Mouse (Mus musculus) Patski (cell line): ENCODE measurements at regions not wholly inside any gene's neighbourhood (a gene's known extent, or its start where the extent isn't known, plus 50 kb on each side); places are given as distances from the start of the nearest gene placed in this dataset.

Experiments
- ATAC-seq: fragments of 100-300 bp; one replicate; pipeline ENCODE4 v1.8.0; 2021
- CTCF ChIA-PET: fragments of 350-600 bp; sonication (Branson Sonifier 250); formaldehyde crosslinking; loops from one replicate; lab custom pipeline; 2022; ENCODE audit warnings: inconsistent platforms; lab: Charles Lee
- POLR2A ChIA-PET: fragments of 350-600 bp; sonication (Branson Sonifier 250); formaldehyde crosslinking; loops from one replicate; lab custom pipeline; 2022; ENCODE audit warnings: antibody characterized with exemption, inconsistent platforms; lab: Charles Lee
- DNase-seq: peaks from one replicate; pipeline ENCODE4 v3.0.0-alpha.2; 2011; ENCODE audit warnings: low read depth, low spot score
- H3K27me3 ChIP-seq: fragments of 371-371 bp; one replicate; pipeline ENCODE4 v1.5.1; 2021
- CTCF ChIP-seq: fragments of 100-300 bp; IDR thresholded peaks from one replicate; pipeline ENCODE4 v1.5.1; 2021
- in situ Hi-C: fragments of 300-500 bp; cut with MboI; formaldehyde crosslinking; loops from 3 replicates; pipeline ENCODE4 v1.11.1; 2018; ENCODE audit warnings: low pct_unique_long_range_greater_than_20kb, mixed read lengths

GRCm38 (mm10) chr9:101716326-101716725 is 145.3 kb upstream of the 9630041A04Rik start:
- no peak for TF ChIP-seq CTCF
- ChIA-PET CTCF (interaction anchor here (1.6 kb wide), 1 partner anchor 11 kb away, joined by 3 read pairs; no protein-coding TSS in a partner anchor), POLR2A (no interaction called here)
- ATAC-seq, result no peak
- H3K27me3 ChIP-seq, result no peaks in the 10 kb centered on the region
- DNase-seq, result no peak
- in situ Hi-C loops, result no loop called here

GRCm38 (mm10) chr9:101714805-101715204 is 146.8 kb upstream of the 9630041A04Rik start:
- TF ChIP-seq CTCF, result no peak
- in situ Hi-C loops, result no loop called here
- ATAC-seq (no peak), DNase-seq (no peak)
- no peaks in the 10 kb centered on the region for H3K27me3 ChIP-seq
- CTCF ChIA-PET, result no interaction called here
- POLR2A ChIA-PET, result no interaction called here

- no peak for DNase-seq
- in situ Hi-C loops, result no loop called here
- ChIA-PET POLR2A (no interaction called here), CTCF (no interaction called here)
- ATAC-seq, result no peak
- no peaks in the 10 kb centered on the region for H3K27me3 ChIP-seq
- no peak for TF ChIP-seq CTCF
Measured at GRCm38 (mm10) chr9:101710611-101711071, 151.0 kb upstream of the 9630041A04Rik start.

GRCm38 (mm10) chr9:101700368-101700767 is 161.3 kb upstream of the 9630041A04Rik start:
- H3K27me3 ChIP-seq, result no peaks in the 10 kb centered on the region
- CTCF ChIA-PET, result no interaction called here
- ATAC-seq (no peak), DNase-seq (no peak)
- no peak for TF ChIP-seq CTCF
- in situ Hi-C loops, result no loop called here
- POLR2A ChIA-PET, result no interaction called here

- peaks cover 23% of the 10 kb centered on the region for H3K27me3 ChIP-seq
- ChIA-PET POLR2A (no interaction called here), CTCF (interaction anchor here (1.6 kb wide), 1 partner anchor 710 kb away, joined by 3 read pairs; no protein-coding TSS in a partner anchor)
- DNase-seq (no peak), ATAC-seq (no peak)
- TF ChIP-seq CTCF, result no peak
- in situ Hi-C loops, result loop anchor here (5.0 to 10.0 kb wide), 2 partner anchors 663 to 851 kb away; no protein-coding TSS in a partner anchor
Measured at GRCm38 (mm10) chr9:101694054-101694453, 167.6 kb upstream of the 9630041A04Rik start.

- in situ Hi-C loops, result loop anchor here (5.0 to 10.0 kb wide), 2 partner anchors 666 to 853 kb away; no protein-coding TSS in a partner anchor
- no peak for ATAC-seq
- POLR2A ChIA-PET, result no interaction called here
- TF ChIP-seq CTCF, result no peak
- DNase-seq, result no peak
- CTCF ChIA-PET, result interaction anchor here (3.7 kb wide), 1 partner anchor 663 kb away, joined by 18 read pairs; the partner anchor contains the start of gene Ephb1
- H3K27me3 ChIP-seq, result peaks cover 23% of the 10 kb centered on the region
Measured at GRCm38 (mm10) chr9:101691336-101691735, 170.3 kb upstream of the 9630041A04Rik start.

GRCm38 (mm10) chr9:101690916-101691315 is 170.7 kb upstream of the 9630041A04Rik start:
- no peak for ATAC-seq
- in situ Hi-C loops, result loop anchor here (5.0 to 10.0 kb wide), 2 partner anchors 666 to 854 kb away; no protein-coding TSS in a partner anchor
- DNase-seq, result no peak
- H3K27me3 ChIP-seq, result peaks cover 23% of the 10 kb centered on the region
- no peak for TF ChIP-seq CTCF
- POLR2A ChIA-PET, result interaction anchor here (0.6 kb wide), 1 partner anchor 252 kb away, joined by 5 read pairs; no protein-coding TSS in a partner anchor
- CTCF ChIA-PET, result interaction anchor here (1.2 to 3.7 kb wide), 2 partner anchors 222 to 663 kb away, joined by 3 to 18 read pairs; partner anchors contain the start of gene Ephb1

GRCm38 (mm10) chr9:101690402-101690861 is 171.2 kb upstream of the 9630041A04Rik start:
- DNase-seq (no peak), ATAC-seq (no peak)
- ChIA-PET CTCF (interaction anchor here (0.7 to 3.7 kb wide), 4 partner anchors 35 to 669 kb away, joined by 3 to 18 read pairs (median 4); partner anchors contain the start of gene Ephb1), POLR2A (interaction anchor here (0.6 kb wide), 1 partner anchor 251 kb away, joined by 5 read pairs; no protein-coding TSS in a partner anchor)
- peaks cover 23% of the 10 kb centered on the region for H3K27me3 ChIP-seq
- TF ChIP-seq CTCF, result no peak
- in situ Hi-C loops, result loop anchor here (5.0 to 10.0 kb wide), 2 partner anchors 667 to 854 kb away; no protein-coding TSS in a partner anchor

- peak; percentile 95 for TF ChIP-seq CTCF
- ATAC-seq (peak; percentile 69), DNase-seq (no peak)
- ChIA-PET CTCF (interaction anchor here (0.6 to 3.7 kb wide), 9 partner anchors 10 to 670 kb away, joined by 3 to 18 read pairs (median 3); partner anchors contain the start of gene Ephb1), POLR2A (interaction anchor here (0.5 kb wide), 1 partner anchor 376 kb away, joined by 5 read pairs; no protein-coding TSS in a partner anchor)
- in situ Hi-C loops, result loop anchor here (5.0 to 10.0 kb wide), 3 partner anchors 515 to 855 kb away; no protein-coding TSS in a partner anchor
- H3K27me3 ChIP-seq, result peaks cover 18% of the 10 kb centered on the region
Measured at GRCm38 (mm10) chr9:101689532-101690401, 171.9 kb upstream of the 9630041A04Rik start.

- CTCF ChIA-PET, result no interaction called here
- ATAC-seq, result no peak
- POLR2A ChIA-PET, result no interaction called here
- H3K27me3 ChIP-seq, result peaks cover 15% of the 10 kb centered on the region
- DNase-seq, result no peak
- in situ Hi-C loops, result loop anchor here (10.0 kb wide), 1 partner anchor 512 kb away; no protein-coding TSS in a partner anchor
- TF ChIP-seq CTCF, result no peak
Measured at GRCm38 (mm10) chr9:101687226-101687625, 174.4 kb upstream of the 9630041A04Rik start.
